In the genomic region with DNA sequence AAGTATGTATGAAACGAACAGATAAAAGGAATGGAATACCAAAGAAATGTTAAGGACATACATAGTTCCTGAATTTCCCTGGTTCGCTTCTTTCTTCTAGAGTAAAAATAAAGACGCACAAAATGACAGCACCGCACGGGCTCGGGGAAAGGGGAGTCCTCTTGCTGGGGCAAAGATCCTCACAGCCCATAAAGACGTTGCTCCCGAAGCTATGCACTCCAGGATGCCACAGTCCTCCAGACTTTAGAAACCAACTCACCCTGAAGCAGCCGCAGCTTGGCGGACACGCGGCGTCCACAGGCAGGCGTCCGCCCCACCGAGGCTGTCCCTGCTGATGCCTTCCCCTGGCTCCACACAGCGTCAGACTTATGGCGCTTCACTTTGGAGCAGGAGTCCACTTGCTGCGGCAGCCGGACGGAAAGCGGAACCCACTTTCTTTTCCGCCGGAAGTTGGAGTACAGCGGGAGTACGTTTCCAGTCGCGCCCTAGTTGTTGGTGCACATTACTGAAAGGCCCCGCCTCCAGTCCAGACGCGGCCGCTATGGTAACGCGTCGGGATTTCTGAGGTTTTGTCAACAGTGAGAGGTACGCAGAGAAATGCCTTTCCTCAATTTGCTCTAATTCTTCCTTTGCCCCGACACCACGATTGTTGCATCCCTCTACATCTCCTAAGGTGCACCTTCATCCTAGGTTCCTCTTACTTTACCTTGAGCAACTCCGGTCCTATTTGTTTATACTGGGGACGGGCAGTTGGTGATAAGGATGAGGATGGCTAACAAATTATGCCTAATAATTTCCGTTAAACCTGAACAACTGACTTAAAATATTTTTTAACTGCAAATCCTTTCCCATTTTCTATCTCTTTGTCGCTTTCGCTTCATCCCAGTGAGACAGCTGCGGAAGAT, we compare ENCODE assay signal across 8 mouse cellular contexts. TPM values are rescaled to one million over a fixed set of nuclear protein-coding genes. Genes with fewer than 3 reads are reported as not detected.
DNase-seq lines count a peak whose midpoint lies in the region; ATAC-seq and TF ChIP-seq lines count a peak whose summit lies in the region.

A gene (minus strand): TSS at position 715 of the 905 bp plus-strand sequence.

- H3K4me2 ChIP-seq in embryonic facial prominence, embryonic 14.5 days (ENCODE audit: low read depth, low read length) = peak within 1 kb of the TSS; percentile 72
- H3K4me2 ChIP-seq in limb, embryonic 13.5 days (replicated peaks) = peak within 1 kb of the TSS; percentile 69
- peak within 1 kb of the TSS; percentile 67 for H3K4me2 ChIP-seq in midbrain, embryonic 16.5 days (ENCODE audit: low read length)

- H3K27ac ChIP-seq in embryonic facial prominence, embryonic 14.5 days (replicated peaks; ENCODE audit: low read depth, low read length) = peak within 1 kb of the TSS; percentile 67; the same call in 1 of the 2 replicates
- H3K27ac ChIP-seq in heart, adult 2 months = peak within 1 kb of the TSS; percentile 84
- H3K27ac ChIP-seq in limb, embryonic 13.5 days = peak within 1 kb of the TSS; percentile 59; the same call in 1 of the 2 replicates
- peak within 1 kb of the TSS; percentile 87 for H3K27ac ChIP-seq in midbrain, embryonic 16.5 days (ENCODE audit: low read length)

- TF ChIP-seq POLR2A in heart, adult 2 months (IDR thresholded peaks at IDR 0.05; ENCODE audit: insufficient read depth, low read depth, low read length) = peak; percentile 79

- H3K9me3 ChIP-seq in embryonic facial prominence, embryonic 14.5 days (ENCODE audit: control insufficient read depth, low read length) = no peaks in the 10 kb centered on the region
- no peaks in the 10 kb centered on the region for H3K9me3 ChIP-seq in limb, embryonic 13.5 days
- H3K9me3 ChIP-seq in midbrain, embryonic 16.5 days (replicated peaks; ENCODE audit: control insufficient read depth, low read length, poor library complexity, severe bottlenecking) = no peaks in the 10 kb centered on the region

- H3K4me1 ChIP-seq in embryonic facial prominence, embryonic 14.5 days (ENCODE audit: control insufficient read depth, insufficient read depth, low read length) = no peaks in the 10 kb centered on the region
- no peaks in the 10 kb centered on the region for H3K4me1 ChIP-seq in heart, adult 2 months (ENCODE audit: control insufficient read depth, insufficient read depth, low read length)
- H3K4me1 ChIP-seq in limb, embryonic 13.5 days = 0 out of 2 replicates have a peak, but pooled peaks cover 4% of the 10 kb centered on the region
- H3K4me1 ChIP-seq in midbrain, embryonic 16.5 days (ENCODE audit: control insufficient read depth, insufficient read depth, low read length) = peaks cover 11% of the 10 kb centered on the region

- TF ChIP-seq EP300 in heart, adult 2 months (IDR thresholded peaks at IDR 0.05; ENCODE audit: insufficient read depth, low read depth, low read length) = no peak

- peaks cover 6% of the 10 kb centered on the region; the same call in 1 of the 2 replicates for H3K36me3 ChIP-seq in embryonic facial prominence, embryonic 14.5 days (ENCODE audit: control insufficient read depth, insufficient read depth, low read length)
- no peaks in the 10 kb centered on the region for H3K36me3 ChIP-seq in heart, adult 2 months (ENCODE audit: control insufficient read depth, insufficient read depth, low read length)
- peaks cover 4% of the 10 kb centered on the region; the same call in 1 of the 2 replicates for H3K36me3 ChIP-seq in limb, embryonic 13.5 days
- H3K36me3 ChIP-seq in midbrain, embryonic 16.5 days (ENCODE audit: control insufficient read depth, insufficient read depth, low read length) = 0 out of 2 replicates have a peak, but pooled peaks cover 4% of the 10 kb centered on the region

- DNase-seq in 3T3-L1 (ENCODE audit: low read depth, low spot score) = peak; percentile 95
- DNase-seq in adrenal gland, postnatal 4 days (ENCODE audit: low spot score in 2 of 2) = peak; percentile 68 to 84
- peak; percentile 96 for DNase-seq in embryonic facial prominence, embryonic 14.5 days (ENCODE audit: low spot score)
- DNase-seq in heart, adult 2 months = peak; percentile 89 to 90
- DNase-seq in kidney, adult 8-10 months = peak; percentile 85 to 91
- DNase-seq in spleen, postnatal 10 days (ENCODE audit: low spot score in 2 of 2) = peak; percentile 79 to 88

- H3K79me2 ChIP-seq in heart, adult 2 months (replicated peaks; ENCODE audit: control insufficient read depth, insufficient read depth, low read length) = no peaks in the 10 kb centered on the region

- peak within 1 kb of the TSS; percentile 72 for H3K9ac ChIP-seq in embryonic facial prominence, embryonic 14.5 days (ENCODE audit: low read depth, low read length)
- peak within 1 kb of the TSS; percentile 93 for H3K9ac ChIP-seq in heart, adult 2 months (ENCODE audit: low read depth, low read length)
- peak within 1 kb of the TSS; percentile 85 for H3K9ac ChIP-seq in limb, embryonic 13.5 days
- H3K9ac ChIP-seq in midbrain, embryonic 16.5 days (ENCODE audit: low read depth, low read length) = peak within 1 kb of the TSS; percentile 92

- intact Hi-C loops in heart, adult 2 months (cut with DNase I) = loop anchor here (5.0 to 10.0 kb wide), 2 partner anchors 101 to 972 kb away; a partner anchor contains a TSS

- ATAC-seq in embryonic facial prominence, embryonic 14.5 days (ENCODE audit: low read depth) = peak; percentile 99
- peak; percentile 98 for ATAC-seq in limb, embryonic 13.5 days (ENCODE audit: low FRiP score, low read depth)
- peak; percentile 99 for ATAC-seq in midbrain, embryonic 16.5 days

- no peaks in the 10 kb centered on the region for H3K27me3 ChIP-seq in embryonic facial prominence, embryonic 14.5 days (replicated peaks; ENCODE audit: control insufficient read depth, insufficient read depth, low read length)
- H3K27me3 ChIP-seq in heart, adult 2 months (ENCODE audit: control insufficient read depth, insufficient read depth, low read length) = no peaks in the 10 kb centered on the region
- H3K27me3 ChIP-seq in limb, embryonic 13.5 days = no peaks in the 10 kb centered on the region
- H3K27me3 ChIP-seq in midbrain, embryonic 16.5 days (ENCODE audit: control insufficient read depth, insufficient read depth, low read depth, low read length) = no peaks in the 10 kb centered on the region

- WGBS in embryonic facial prominence, embryonic 14.5 days = 2% methylated on average over 41 of the region's 44 CpGs
- 2% methylated on average over 44 of the region's 44 CpGs for WGBS in heart, adult 2 months
- WGBS in limb, embryonic 13.5 days = 2% methylated on average over 44 of the region's 44 CpGs
- 1% methylated on average over 44 of the region's 44 CpGs for WGBS in midbrain, embryonic 16.5 days

- no peak for TF ChIP-seq CTCF in heart, adult 2 months (IDR thresholded peaks at IDR 0.05)

- H3K4me3 ChIP-seq in embryonic facial prominence, embryonic 14.5 days (ENCODE audit: low read depth, low read length) = peak within 1 kb of the TSS; percentile 74
- peak within 1 kb of the TSS; percentile 82 for H3K4me3 ChIP-seq in heart, adult 2 months
- peak within 1 kb of the TSS; percentile 75 for H3K4me3 ChIP-seq in limb, embryonic 13.5 days
- H3K4me3 ChIP-seq in midbrain, embryonic 16.5 days (ENCODE audit: low read depth, low read length) = peak within 1 kb of the TSS; percentile 85

RNA-seq across cellular contexts. Expression of the gene that starts here (rescaled TPM):
- total RNA-seq in adrenal gland, postnatal 4 days (2021) = 10 to 100 TPM; 36.9 TPM
- 27.6 and 31.4 TPM in 2 replicates for polyA plus RNA-seq in embryonic facial prominence, embryonic 14.5 days (2014; fragmentation: Nextera tagmentation; extraction: Ambion mirVana)
- 10 to 100 TPM; 12.7 to 16.5 TPM for total RNA-seq in heart, adult 2 months (2021)
- polyA plus RNA-seq in heart, adult 2 months (2012; rRNA removed) = 8.7 and 10.8 TPM in 2 replicates
- polyA plus RNA-seq in limb, embryonic 13.5 days (2015; fragmentation: Nextera tagmentation; extraction: Ambion mirVana) = 37.3 and 47.1 TPM in 2 replicates
- polyA plus RNA-seq in midbrain, embryonic 16.5 days (2015; fragmentation: Nextera tagmentation; extraction: Ambion mirVana) = 22.1 and 28.3 TPM in 2 replicates

Comparison
In these comparisons a context has a peak if more than half of its experiments do, and no peak if none do; other contexts are left out.
1. Peak in every context shown above with its lines: DNase-seq, ATAC-seq, H3K4me3 ChIP-seq and H3K27ac ChIP-seq.